Mouse (Mus musculus): ENCODE results near the gene Rxfp1. TPM values are rescaled to one million over a fixed set of nuclear protein-coding genes. Genes with fewer than 3 reads are reported as not detected.
"Not testable (repeated sequence)": the region's sequence is repeated elsewhere in the genome, so short reads cannot be mapped to it uniquely, and the experiment has no call there.

Gene Rxfp1
- polyA plus RNA-seq, 1 experiment = not detected

- no peak for TF ChIP-seq POLR2A (IDR thresholded peaks at IDR 0.05; ENCODE audit: borderline replicate concordance, low read depth, low read length)
- TF ChIP-seq CTCF (IDR thresholded peaks at IDR 0.05; ENCODE audit: low read depth, low read length) = no peak
- Histone ChIP-seq H3K4me1 (ENCODE audit: control insufficient read depth, insufficient read depth, low read length) (no peaks in the 10 kb centered on the region), H3K4me3 (ENCODE audit: insufficient read depth, low read length) (no peak overlapping the region), H3K27ac (ENCODE audit: insufficient read depth, low read depth, low read length) (no peak overlapping the region)
Measured at GRCm38 (mm10) chr3:79726506-79727075, 11.1 kb downstream of the Rxfp1 start.

- no peak overlapping the region for H3K4me3 ChIP-seq (ENCODE audit: insufficient read depth, low read length)
- no peaks in the 10 kb centered on the region for H3K4me1 ChIP-seq (ENCODE audit: control insufficient read depth, insufficient read depth, low read length)
- H3K27ac ChIP-seq (ENCODE audit: insufficient read depth, low read depth, low read length) = no peak overlapping the region
- TF ChIP-seq POLR2A (IDR thresholded peaks at IDR 0.05; ENCODE audit: borderline replicate concordance, low read depth, low read length) (no peak), CTCF (IDR thresholded peaks at IDR 0.05; ENCODE audit: low read depth, low read length) (no peak)
Measured at GRCm38 (mm10) chr3:79720756-79721484, 16.8 kb downstream of the Rxfp1 start.

GRCm38 (mm10) chr3:79706436-79706835 lies 31.2 kb downstream of the Rxfp1 start:
- Histone ChIP-seq H3K27ac (ENCODE audit: insufficient read depth, low read depth, low read length) (no peak overlapping the region), H3K4me1 (ENCODE audit: control insufficient read depth, insufficient read depth, low read length) (peaks cover 8% of the 10 kb centered on the region), H3K4me3 (ENCODE audit: insufficient read depth, low read length) (no peak overlapping the region)
- TF ChIP-seq CTCF (IDR thresholded peaks at IDR 0.05; ENCODE audit: low read depth, low read length) = no peak
- no peak for TF ChIP-seq POLR2A (IDR thresholded peaks at IDR 0.05; ENCODE audit: borderline replicate concordance, low read depth, low read length)

DNA sequence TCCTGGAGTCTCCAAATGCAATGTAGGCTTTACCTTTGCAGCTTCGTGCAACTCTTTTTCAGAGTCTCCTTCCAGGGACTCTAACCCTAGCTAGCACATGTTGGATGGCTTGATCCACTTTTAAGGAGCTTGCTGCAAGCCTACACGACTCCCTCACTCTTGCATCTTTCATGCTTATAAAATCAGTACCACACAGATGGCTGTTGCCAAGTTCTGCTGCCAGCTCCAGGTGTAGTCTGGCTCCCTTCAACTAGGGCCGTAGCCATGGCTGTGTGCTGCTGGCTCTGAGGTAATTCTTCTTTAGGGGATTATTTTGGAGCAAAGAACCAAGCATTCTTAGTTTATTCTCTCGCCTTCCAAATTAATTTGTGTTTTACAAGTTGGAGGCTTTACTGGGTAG lies 34.5 kb downstream of the Rxfp1 start:
- TF ChIP-seq POLR2A (IDR thresholded peaks at IDR 0.05; ENCODE audit: borderline replicate concordance, low read depth, low read length) = no peak
- TF ChIP-seq CTCF (IDR thresholded peaks at IDR 0.05; ENCODE audit: low read depth, low read length) = no peak
- H3K4me3 ChIP-seq (ENCODE audit: insufficient read depth, low read length) = no peak overlapping the region
- peaks cover 8% of the 10 kb centered on the region for H3K4me1 ChIP-seq (ENCODE audit: control insufficient read depth, insufficient read depth, low read length)
- no peak overlapping the region for H3K27ac ChIP-seq (ENCODE audit: insufficient read depth, low read depth, low read length)

DNA sequence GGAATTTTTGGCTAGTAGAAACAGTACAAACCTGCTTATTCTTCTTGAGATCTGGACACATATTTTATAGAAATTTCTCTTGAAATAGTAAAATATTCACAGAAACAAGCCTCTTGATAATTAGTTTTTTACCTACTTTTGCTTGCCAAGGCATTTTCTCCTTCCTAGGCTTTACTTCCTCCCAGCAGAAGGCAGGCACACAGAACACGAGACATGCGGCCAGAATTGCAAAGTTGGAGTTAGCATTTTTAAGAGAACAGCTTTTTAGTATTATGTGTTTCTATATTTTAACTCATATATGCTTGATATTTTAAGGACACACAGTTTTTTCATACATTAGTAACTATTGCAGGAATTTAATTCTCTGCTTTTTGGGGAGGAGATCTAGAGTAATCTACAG lies 45.7 kb downstream of the Rxfp1 start:
- H3K27ac ChIP-seq (ENCODE audit: insufficient read depth, low read depth, low read length) = no peak overlapping the region; the same call in 1 of the 2 replicates
- no peak overlapping the region for H3K4me3 ChIP-seq (ENCODE audit: insufficient read depth, low read length)
- TF ChIP-seq CTCF (IDR thresholded peaks at IDR 0.05; ENCODE audit: low read depth, low read length) (no peak), POLR2A (IDR thresholded peaks at IDR 0.05; ENCODE audit: borderline replicate concordance, low read depth, low read length) (no peak)
- H3K4me1 ChIP-seq (ENCODE audit: control insufficient read depth, insufficient read depth, low read length) = peaks cover 22% of the 10 kb centered on the region

GRCm38 (mm10) chr3:79690111-79690651 lies 47.5 kb downstream of the Rxfp1 start:
- Histone ChIP-seq H3K4me1 (ENCODE audit: control insufficient read depth, insufficient read depth, low read length) (peaks cover 22% of the 10 kb centered on the region), H3K27ac (ENCODE audit: insufficient read depth, low read depth, low read length) (peak overlapping the region; percentile 70), H3K4me3 (ENCODE audit: insufficient read depth, low read length) (no peak overlapping the region)
- TF ChIP-seq CTCF (IDR thresholded peaks at IDR 0.05; ENCODE audit: low read depth, low read length) (no peak), POLR2A (IDR thresholded peaks at IDR 0.05; ENCODE audit: borderline replicate concordance, low read depth, low read length) (no peak)

DNA sequence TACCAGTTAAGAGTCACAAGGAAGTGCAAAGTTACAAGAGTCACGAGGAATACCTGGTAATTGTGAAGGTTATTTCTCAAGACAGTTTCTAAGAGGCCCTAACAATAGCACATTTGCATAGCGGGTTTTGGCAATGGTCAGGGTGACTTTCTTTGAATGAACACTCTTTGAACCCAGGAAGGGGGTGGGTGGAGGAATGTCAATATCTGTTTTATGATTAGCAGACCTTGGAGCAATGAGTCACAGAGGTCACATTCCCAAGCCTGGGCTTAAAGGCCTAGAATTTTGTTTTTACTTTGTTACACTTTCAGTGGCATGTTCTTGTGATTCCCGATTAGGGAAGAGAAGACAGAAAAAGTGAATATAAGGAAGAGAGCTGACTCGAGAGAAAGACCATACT lies 49.6 kb downstream of the Rxfp1 start:
- H3K4me1 ChIP-seq (ENCODE audit: control insufficient read depth, insufficient read depth, low read length) = peaks cover 27% of the 10 kb centered on the region
- not testable (repeated sequence) for H3K27ac ChIP-seq (ENCODE audit: insufficient read depth, low read depth, low read length); H3K4me3 ChIP-seq (ENCODE audit: insufficient read depth, low read length)

DNA sequence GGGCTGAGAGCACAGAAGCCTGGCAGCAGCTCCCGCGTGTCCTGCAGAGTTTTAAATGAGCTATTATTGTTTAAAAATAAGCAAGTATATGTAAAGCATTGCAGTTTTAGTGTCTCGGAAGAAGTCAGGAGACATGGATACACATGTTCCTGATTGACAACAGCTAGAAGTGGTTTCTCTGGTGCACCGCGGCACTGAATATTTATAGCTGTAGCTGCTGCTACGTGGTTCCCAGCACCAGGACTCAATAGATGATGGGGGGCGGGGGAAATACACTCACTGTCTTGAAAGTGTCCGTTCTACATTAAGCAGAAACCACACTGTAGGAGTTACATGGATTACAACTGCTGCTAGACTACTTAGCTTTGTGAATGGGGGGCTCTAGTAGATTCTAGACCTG lies 54.2 kb downstream of the Rxfp1 start:
- peaks cover 5% of the 10 kb centered on the region for H3K4me1 ChIP-seq (ENCODE audit: control insufficient read depth, insufficient read depth, low read length)
- TF ChIP-seq POLR2A (IDR thresholded peaks at IDR 0.05; ENCODE audit: borderline replicate concordance, low read depth, low read length) = no peak
- H3K4me3 ChIP-seq (ENCODE audit: insufficient read depth, low read length) = no peak overlapping the region
- no peak overlapping the region for H3K27ac ChIP-seq (ENCODE audit: insufficient read depth, low read depth, low read length)

DNA sequence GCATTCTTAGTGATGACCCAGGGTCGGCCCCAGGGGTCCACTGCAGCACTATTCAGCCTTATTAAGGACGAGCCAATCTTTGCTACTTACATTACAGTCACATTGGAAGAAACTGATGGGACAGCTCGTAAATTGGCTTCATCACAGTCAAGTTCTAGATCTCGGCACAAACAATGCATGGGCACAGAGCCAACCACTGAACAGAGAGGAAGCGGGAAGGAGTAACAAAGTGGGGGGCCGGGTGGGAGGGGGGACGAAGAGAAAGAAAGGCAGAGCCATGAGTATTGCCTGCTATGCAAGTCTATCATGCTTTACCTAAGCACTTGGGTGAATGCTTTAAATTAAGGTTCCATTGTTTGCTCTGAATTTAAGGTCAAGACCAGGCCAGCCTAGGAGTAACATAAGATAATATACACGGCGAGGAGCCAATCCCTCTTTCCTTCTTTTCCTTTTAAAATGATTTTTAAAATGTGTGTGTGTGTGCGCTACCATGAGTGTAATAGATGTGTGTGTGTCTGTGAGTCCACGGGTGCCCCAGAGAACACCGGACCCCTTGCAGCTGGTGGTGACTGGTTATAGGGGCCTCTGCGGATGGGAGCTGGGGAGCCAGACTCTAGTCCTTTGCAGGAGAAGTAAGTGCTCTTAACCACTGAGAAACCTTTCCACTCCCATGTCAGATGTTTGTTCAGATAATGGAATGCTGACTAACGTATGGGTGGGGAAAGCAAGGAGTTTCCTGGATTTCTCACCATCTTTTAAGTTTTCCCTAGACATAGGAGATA lies 55.1 kb downstream of the Rxfp1 start:
- peaks cover 7% of the 10 kb centered on the region for H3K4me1 ChIP-seq (ENCODE audit: control insufficient read depth, insufficient read depth, low read length)
- H3K4me3 ChIP-seq (ENCODE audit: insufficient read depth, low read length) = no peak overlapping the region
- TF ChIP-seq CTCF (IDR thresholded peaks at IDR 0.05; ENCODE audit: low read depth, low read length) (no peak), POLR2A (IDR thresholded peaks at IDR 0.05; ENCODE audit: borderline replicate concordance, low read depth, low read length) (no peak)
- H3K27ac ChIP-seq (ENCODE audit: insufficient read depth, low read depth, low read length) = no peak overlapping the region

- Histone ChIP-seq H3K27ac (ENCODE audit: insufficient read depth, low read depth, low read length) (no peak overlapping the region), H3K4me3 (ENCODE audit: insufficient read depth, low read length) (no peak overlapping the region), H3K4me1 (ENCODE audit: control insufficient read depth, insufficient read depth, low read length) (peaks cover 2% of the 10 kb centered on the region; the same call in 1 of the 2 replicates)
- no peak for TF ChIP-seq POLR2A (IDR thresholded peaks at IDR 0.05; ENCODE audit: borderline replicate concordance, low read depth, low read length)
- no peak for TF ChIP-seq CTCF (IDR thresholded peaks at IDR 0.05; ENCODE audit: low read depth, low read length)
Measured at GRCm38 (mm10) chr3:79676411-79676810, 61.3 kb downstream of the Rxfp1 start.
